Mouse (Mus musculus): ENCODE measurements at regions not wholly inside any gene's neighbourhood (a gene's known extent, or its start where the extent isn't known, plus 50 kb on each side); places are given as distances from the start of the nearest gene placed in this dataset.

- no peak for DNase-seq (ENCODE audit: low spot score)
Observed at GRCm38 (mm10) chr13:110673536-110673935, 278.7 kb downstream of the Plk2 start.

GRCm38 (mm10) chr13:110683259-110684041 lies 288.6 kb downstream of the Plk2 start:
- peak; percentile 46 for DNase-seq (ENCODE audit: low spot score)

DNA sequence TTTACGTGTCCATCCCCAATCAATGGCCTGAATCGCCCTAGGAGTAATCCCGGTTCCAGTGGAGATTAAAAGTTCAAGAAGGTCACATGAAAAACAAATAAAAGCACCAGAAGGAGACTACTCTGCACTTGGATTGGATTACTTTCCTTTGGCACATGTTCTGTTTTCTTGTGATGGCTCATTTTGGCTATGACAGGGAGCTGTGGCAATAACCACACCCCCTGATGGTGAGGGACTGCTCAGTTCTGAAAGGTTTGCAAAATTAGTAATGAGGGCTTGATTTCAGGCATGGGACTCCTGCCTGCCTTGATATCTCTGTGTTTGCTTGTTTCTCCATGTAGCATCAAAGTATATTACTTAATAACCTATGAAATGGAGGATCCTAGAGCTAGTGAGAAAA lies 293.9 kb downstream of the Plk2 start:
- DNase-seq (ENCODE audit: low spot score) = no peak

DNA sequence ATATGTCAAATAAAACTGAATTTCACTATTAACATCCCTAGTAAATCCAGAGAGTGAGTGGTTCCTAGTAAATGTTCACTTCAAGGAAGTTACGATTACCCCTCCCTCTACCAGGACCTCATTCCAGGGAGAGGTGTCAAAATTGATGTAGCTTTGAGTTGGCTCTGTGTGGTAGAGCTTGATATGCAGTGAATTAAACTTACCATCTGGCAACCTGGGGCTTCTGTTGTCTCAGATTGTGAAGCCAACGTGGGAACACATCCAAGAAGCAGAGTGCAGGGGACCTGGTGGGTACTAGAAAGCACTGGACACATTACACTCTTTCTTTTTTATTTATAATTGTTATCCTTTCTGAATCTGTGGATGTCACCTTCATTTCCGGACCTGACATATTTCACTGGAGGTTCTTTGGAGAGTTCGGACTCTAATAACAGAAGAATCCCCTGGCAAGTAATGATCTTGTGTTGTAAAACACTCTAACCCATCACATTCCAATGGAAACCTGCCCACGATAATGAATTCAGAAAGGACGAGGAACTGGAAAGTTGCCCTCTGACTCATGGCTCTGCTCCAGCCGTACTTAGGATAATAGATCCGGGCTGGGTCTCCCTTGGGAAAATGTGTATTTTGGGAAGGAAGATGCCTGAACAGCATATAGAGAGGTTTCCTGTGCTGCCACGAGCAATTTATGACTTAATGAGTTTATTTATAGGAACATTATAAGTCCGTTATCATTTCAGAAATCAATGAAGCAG lies 295.8 kb downstream of the Plk2 start:
- peak; percentile 33 for DNase-seq (ENCODE audit: low spot score)

DNA sequence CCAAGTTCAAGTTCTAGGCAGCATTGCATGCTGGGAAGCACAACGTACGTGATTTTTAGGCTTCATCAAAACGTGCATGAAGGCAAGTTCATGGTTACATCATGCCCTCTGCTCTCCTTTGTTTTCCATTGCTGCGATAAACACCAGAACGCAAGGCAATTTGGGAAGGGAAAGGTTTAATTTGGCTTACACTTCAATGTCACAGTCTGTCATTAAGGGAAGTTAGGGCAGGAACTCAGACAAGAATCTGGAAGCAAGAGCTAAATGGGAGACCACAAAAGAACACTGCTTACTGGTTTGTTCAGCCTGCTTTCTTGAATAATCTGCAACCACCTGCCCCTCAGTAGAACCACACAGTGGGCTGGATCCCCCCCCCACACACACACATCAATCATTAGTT lies 297.9 kb downstream of the Plk2 start:
- DNase-seq (ENCODE audit: low spot score) = no peak

DNA sequence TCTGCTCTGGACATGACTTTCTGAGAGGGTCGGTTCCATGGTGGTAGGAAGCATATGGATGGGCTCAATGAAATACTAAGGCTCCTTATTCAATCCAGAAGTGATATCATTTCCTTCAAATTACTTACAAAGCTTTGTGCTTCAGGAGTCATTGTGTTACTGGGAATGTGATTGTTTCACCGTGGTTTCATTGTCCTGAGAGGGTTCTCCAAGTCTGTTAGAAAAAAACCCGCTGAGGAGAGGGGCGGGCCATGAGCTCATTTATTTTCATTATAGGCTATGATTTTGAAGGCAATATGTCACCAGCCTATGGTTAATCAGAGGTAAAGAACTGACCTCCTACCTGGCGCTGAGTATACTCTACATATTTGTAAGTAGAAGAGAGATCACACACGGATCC lies 300.0 kb downstream of the Plk2 start:
- peak; percentile 29 for DNase-seq (ENCODE audit: low spot score)

GRCm38 (mm10) chr13:110696549-110696948 lies 301.7 kb downstream of the Plk2 start:
- peak; percentile 82 for DNase-seq (ENCODE audit: low spot score)

DNA sequence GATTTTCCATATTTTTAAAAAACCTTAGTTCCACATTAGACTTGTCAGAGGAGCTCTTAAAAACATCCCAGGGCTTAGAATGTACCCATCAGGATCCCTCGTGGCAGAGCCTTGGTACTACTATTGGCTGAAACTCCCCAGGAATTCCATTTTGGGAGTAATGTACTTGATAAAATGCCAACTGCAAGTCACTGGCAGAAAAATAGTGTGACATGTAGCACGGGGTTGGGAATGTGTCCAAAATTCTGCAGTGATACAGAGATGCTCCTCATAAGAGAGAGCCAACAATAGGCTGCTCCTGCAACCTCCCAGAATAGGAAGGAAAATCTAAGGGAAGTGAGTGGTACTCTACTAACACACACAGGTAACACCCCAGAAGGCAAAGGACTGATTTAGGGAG lies 309.4 kb downstream of the Plk2 start:
- peak; percentile 36 for DNase-seq (ENCODE audit: low spot score)

GRCm38 (mm10) chr13:110710847-110711246 lies 316.0 kb downstream of the Plk2 start:
- no peak for DNase-seq (ENCODE audit: low spot score)

- DNase-seq (ENCODE audit: low spot score) = no peak
Observed at GRCm38 (mm10) chr13:110712527-110712926, 317.7 kb downstream of the Plk2 start.

DNA sequence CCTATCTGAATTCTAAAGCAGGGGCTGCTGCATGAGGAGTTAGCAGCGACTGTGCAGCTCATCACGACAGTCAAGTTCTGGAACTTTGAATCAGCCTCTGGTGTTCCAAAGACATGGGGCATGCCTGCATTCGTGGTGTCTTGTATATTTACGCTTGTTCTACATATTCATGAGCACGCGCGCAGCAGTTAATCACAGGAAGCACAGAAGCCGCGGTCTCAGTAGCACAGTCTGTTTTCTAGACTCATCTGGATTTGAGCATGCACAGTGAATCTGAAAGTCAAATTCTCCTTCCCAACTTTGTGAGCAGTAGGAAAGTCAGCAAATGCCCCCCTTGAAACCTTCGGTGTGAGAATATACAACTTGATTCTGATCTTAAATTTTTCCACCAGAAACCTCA lies 327.3 kb downstream of the Plk2 start:
- DNase-seq (ENCODE audit: low spot score) = no peak

DNA sequence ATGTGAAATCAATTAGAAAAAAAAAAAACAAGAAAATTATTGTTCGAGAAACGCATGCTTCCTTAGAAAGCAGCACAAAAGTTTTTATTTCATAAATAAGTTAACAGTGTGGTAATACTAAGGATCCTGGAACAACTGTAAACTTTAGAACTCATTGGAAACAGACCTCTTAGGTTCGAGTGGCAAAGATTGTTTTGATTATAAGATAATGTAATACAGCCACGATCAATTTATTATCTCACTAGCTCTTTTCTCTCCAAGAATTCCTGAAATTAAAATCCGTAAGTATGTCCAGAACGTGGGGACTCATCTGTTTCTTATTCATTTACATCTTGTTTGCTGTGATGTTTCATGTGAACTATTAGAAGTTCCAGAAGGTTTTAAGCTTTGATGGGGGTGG lies 327.9 kb downstream of the Plk2 start:
- no peak for DNase-seq (ENCODE audit: low spot score)

GRCm38 (mm10) chr13:110724836-110725235 lies 330.0 kb downstream of the Plk2 start:
- no peak for DNase-seq (ENCODE audit: low spot score)

DNA sequence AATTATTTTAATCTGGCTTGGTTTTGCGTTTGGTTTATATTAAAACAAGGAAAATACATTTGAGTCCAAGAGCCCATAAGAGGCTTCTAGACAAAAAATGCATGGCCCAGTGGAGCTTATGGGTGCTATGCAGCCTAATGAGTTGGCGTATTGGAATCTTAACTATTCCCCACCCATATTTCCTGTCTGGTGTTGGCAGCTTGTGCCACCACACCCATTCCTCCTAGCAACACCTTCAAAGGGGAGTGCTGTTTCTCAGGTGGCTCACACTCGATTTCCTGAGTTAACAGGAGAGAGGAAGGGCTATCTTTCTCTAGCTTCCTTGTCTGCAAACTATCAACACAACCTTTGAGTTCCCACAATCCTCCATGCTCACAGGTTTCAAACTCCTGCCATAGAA lies 331.0 kb downstream of the Plk2 start:
- DNase-seq (ENCODE audit: low spot score) = no peak

DNA sequence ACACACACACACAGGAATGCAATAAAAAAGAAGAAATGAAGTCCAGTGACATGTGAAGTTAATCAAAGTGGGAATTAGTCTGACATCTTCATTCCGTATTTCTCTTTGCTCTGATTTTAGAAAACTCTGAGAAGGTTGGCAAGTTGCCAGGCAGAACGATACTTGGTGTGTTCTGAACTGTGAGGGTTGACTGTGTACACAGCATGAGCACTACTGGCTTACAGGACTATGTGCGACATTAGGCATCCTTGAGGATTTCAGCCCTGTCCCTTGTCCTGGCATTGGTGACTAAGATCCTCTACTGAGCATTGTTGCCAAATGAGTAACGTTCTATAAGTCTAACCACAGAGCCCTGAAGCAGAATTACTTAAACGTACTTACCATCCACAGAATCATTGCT lies 340.7 kb downstream of the Plk2 start:
- DNase-seq (ENCODE audit: low spot score) = no peak

- no peak for DNase-seq (ENCODE audit: low spot score)
Observed at GRCm38 (mm10) chr13:110741576-110742206, 346.8 kb downstream of the Plk2 start.

DNA sequence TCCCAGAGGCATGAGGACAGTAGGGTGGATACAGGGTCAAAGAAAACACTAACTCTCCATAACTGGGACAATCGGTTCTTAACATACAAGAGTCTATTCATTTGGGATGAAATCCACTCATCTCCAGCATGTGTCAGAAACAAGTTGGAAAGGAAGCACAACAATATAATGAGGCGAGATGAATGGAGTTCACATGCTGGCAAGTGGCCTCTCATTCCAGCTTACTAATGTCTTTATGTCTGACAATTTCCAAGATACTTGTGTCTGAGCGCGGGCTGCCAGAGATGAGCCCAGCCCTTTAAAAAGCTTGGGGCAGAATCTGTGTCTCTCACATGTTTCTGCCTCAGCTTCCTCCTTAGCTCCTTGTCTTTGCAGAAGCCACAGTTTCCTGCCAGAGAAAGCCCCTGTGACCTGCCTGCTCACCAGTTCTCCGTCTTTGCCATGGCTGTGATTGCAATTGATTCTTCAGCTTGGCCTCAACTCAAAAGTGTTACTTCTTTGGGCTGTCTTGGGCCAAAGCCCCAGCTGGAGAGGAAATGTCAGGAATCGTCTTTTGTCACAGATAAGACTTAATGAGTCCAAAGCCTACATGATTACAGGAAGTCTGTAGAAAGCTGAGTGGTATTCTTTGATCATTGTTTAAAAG lies 352.5 kb downstream of the Plk2 start:
- DNase-seq (ENCODE audit: low spot score) = peak; percentile 79

DNA sequence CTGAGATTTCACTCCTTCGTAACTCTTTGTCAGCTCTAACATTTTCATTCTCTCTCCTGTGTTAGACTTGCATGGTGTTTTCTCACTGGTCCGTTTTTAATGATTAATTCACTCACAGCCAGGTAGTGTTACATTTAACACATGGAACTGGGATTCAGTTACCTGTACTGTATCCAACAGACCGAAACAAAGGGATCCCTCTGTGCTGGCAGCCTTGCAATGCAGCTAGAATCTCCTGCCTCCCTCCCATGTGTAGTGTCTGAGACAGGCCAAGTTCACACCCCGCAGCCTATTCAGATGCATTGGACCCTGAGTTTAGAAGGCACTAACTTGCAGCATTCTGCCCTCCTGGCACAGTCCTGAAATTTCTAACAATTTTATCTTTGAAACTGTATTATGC lies 357.9 kb downstream of the Plk2 start:
- DNase-seq (ENCODE audit: low spot score) = no peak

- DNase-seq (ENCODE audit: low spot score) = peak; percentile 9
Observed at GRCm38 (mm10) chr13:110754548-110754947, 359.7 kb downstream of the Plk2 start.

GRCm38 (mm10) chr13:110756877-110757276 lies 362.0 kb downstream of the Plk2 start:
- peak; percentile 13 for DNase-seq (ENCODE audit: low spot score)

- DNase-seq (ENCODE audit: low spot score) = no peak
Observed at GRCm38 (mm10) chr13:110769210-110769609, 374.4 kb downstream of the Plk2 start.

GRCm38 (mm10) chr13:110775251-110775650 lies 380.4 kb downstream of the Plk2 start:
- no peak for DNase-seq (ENCODE audit: low spot score)
